ENCODE assay signal across 33 mouse cellular contexts in genomic region chr7:100775810-100776209, GRCm38 (mm10).
"Had no signal": no experiment of that assay in that cellular context is flagged by ENCODE, and none has a peak within 500 bp of the region (broad histone marks: within the 10 kb centered on the region; RNA-seq: fewer than 3 reads in every experiment).

No protein-coding gene starts in this region.

- ATAC-seq: hindbrain, embryonic 16.5 days; hindbrain, postnatal 0 days; inflammation-experienced regulatory T-cells, adult 6 months had no signal

- H3K9ac ChIP-seq: heart, embryonic 12.5 days; heart, embryonic 13.5 days; heart, embryonic 15.5 days; hindbrain, embryonic 12.5 days; hindbrain, embryonic 13.5 days; hindbrain, embryonic 14.5 days; hindbrain, embryonic 15.5 days; kidney, embryonic 15.5 days had no signal

- H3K4me2 ChIP-seq: heart, embryonic 11.5 days; heart, embryonic 12.5 days; heart, embryonic 13.5 days; heart, embryonic 15.5 days; hindbrain, embryonic 12.5 days; hindbrain, embryonic 13.5 days; hindbrain, embryonic 14.5 days; hindbrain, embryonic 15.5 days; kidney, embryonic 15.5 days had no signal

- H3K27ac ChIP-seq: heart, adult 2 months; heart, embryonic 10.5 days; heart, embryonic 13.5 days; heart, embryonic 15.5 days; hindbrain, embryonic 10.5 days; hindbrain, embryonic 12.5 days; hindbrain, embryonic 13.5 days; hindbrain, embryonic 14.5 days; hindbrain, embryonic 15.5 days; hindbrain, postnatal 0 days; kidney, embryonic 15.5 days; kidney, postnatal 0 days; layer of hippocampus, adult 2 months had no signal

- H3K4me3 ChIP-seq: heart, adult 2 months; heart, embryonic 10.5 days; heart, embryonic 12.5 days; heart, embryonic 13.5 days; heart, embryonic 15.5 days; hindbrain, embryonic 10.5 days; hindbrain, embryonic 12.5 days; hindbrain, embryonic 13.5 days; hindbrain, embryonic 15.5 days; kidney, embryonic 15.5 days; layer of hippocampus, adult 2 months had no signal

- H3K36me3 ChIP-seq: heart, embryonic 15.5 days; hindbrain, embryonic 15.5 days had no signal

- H3K4me1 ChIP-seq: heart, embryonic 10.5 days; heart, embryonic 15.5 days; hindbrain, embryonic 10.5 days; hindbrain, embryonic 12.5 days; hindbrain, embryonic 13.5 days; hindbrain, embryonic 15.5 days; kidney, embryonic 15.5 days had no signal

- DNase-seq: heart, adult 2 months; heart, postnatal 10 days; heart, postnatal 14 days; heart, postnatal 36 days; heart, postnatal 4 days; kidney, adult 11 months; kidney, adult 18-20 months; kidney, adult 2 months; kidney, adult 8-10 months; kidney, adult 9 months; kidney, postnatal 10 days; kidney, postnatal 14 days; kidney, postnatal 25 days; kidney, postnatal 36 days; kidney, postnatal 4 days; layer of hippocampus, adult 9-11 months; layer of hippocampus, postnatal 36 days had no signal

- H3K27me3 ChIP-seq: heart, embryonic 12.5 days; heart, embryonic 13.5 days; heart, embryonic 15.5 days; hindbrain, embryonic 12.5 days; hindbrain, embryonic 13.5 days; hindbrain, embryonic 15.5 days; kidney, embryonic 15.5 days had no signal

- H3K9me3 ChIP-seq: heart, embryonic 10.5 days; heart, embryonic 12.5 days; heart, embryonic 13.5 days; heart, embryonic 15.5 days; hindbrain, embryonic 10.5 days; hindbrain, embryonic 12.5 days; hindbrain, embryonic 13.5 days; hindbrain, embryonic 15.5 days; kidney, embryonic 15.5 days had no signal
